Mouse (Mus musculus): ENCODE data around the gene 1700088E04Rik. TPM values are rescaled to one million over a fixed set of nuclear protein-coding genes. Genes with fewer than 3 reads are reported as not detected.

1700088E04Rik gene
- total RNA-seq (2023): not detected

DNA sequence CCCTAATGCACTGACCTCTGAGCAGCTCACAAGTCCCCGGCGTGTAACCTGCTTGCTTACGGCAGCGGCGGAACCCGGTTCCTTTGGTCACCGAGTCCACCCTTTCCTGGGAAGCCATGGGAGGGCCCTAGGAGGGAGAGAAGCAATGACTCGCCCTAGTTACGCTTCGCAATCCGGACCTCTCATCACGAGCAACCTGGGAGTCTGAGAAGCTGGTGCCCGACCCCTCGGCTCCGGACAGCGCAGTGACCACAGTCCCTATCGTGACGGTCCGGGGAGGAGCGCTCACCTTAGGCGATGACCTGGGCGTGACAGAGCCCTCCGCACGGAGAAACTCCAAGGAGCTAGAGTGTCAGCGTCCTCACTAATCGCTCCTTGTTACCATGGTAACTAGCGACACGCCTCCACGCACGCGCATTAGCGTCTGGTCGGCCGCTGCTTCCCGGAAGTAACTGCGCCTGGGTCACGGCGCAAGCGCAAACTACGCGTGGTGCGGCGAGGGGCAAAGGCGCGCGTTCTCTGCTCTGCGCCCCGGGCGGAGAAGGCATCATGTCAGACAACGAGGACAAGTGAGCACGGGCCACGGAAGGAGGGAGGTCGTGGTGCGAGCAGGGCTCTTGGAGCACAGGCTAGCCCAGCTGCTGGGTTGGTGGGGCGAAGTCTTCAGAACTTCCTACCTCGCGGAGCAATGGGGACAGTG lies at the start of gene 1700088E04Rik, which contains the start of gene Polr2f:
Gene 1700088E04Rik (minus strand): TSS at position 388 of the 700 bp plus-strand sequence.
Gene Polr2f (plus strand): TSS at position 144 of the 700 bp plus-strand sequence.

DNA sequence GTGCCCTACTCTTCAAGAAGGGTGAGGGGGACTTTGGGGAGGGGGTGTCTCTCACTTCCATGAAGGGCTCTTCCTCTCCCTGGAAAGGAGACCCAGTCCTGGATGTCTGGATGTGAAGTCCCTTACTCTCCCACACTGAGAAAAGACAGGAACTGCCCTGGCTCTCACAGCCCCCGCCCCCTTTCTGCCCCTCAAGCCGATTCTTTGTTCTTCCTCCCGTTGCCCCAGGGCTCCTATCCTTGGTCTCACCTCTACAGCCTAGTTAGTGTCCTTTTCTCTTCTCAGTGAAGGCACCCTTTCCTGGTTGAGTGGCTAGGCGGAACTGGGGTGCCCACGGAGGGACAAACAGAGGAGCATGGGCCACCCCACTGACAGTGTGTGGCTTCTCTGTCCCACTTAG lies 24.1 kb upstream of the 1700088E04Rik start, which contains the start of gene Sox10:
Gene Sox10 (minus strand): TSS at position 101 of the 400 bp plus-strand sequence.

GRCm38 (mm10) chr15:79108421-79109320 lies 32.4 kb downstream of the 1700088E04Rik start, which contains the start of gene Micall1:
TSS of gene Micall1 (plus strand) at chr15:79108898.

Other genes starting within 250 kb of the 1700088E04Rik start
- 1.5 TPM for gene Gm49510, start 241.6 kb downstream of the 1700088E04Rik start, total RNA-seq (2023)
- 170 TPM for gene Sh3bp1, start 241.5 kb downstream of the 1700088E04Rik start, total RNA-seq (2023)
- 9.1 TPM for gene Pdxp, start 227.3 kb downstream of the 1700088E04Rik start, total RNA-seq (2023)
- 61.8 TPM for gene Lgals1, start 214.5 kb downstream of the 1700088E04Rik start, total RNA-seq (2023)
- gene Nol12, start 206.3 kb downstream of the 1700088E04Rik start, total RNA-seq (2023): 44.7 TPM
- gene Triobp, start 193.5 kb downstream of the 1700088E04Rik start, total RNA-seq (2023): 33.9 TPM
- 9.1 TPM for gene H1f0, start 112.8 kb downstream of the 1700088E04Rik start, total RNA-seq (2023)
- not detected for gene Galr3, start 99.4 kb downstream of the 1700088E04Rik start, total RNA-seq (2023)
- 29.3 TPM for gene Ankrd54, start 78.4 kb downstream of the 1700088E04Rik start, total RNA-seq (2023)
- gene Eif3l, start 66.1 kb downstream of the 1700088E04Rik start, total RNA-seq (2023): 118 TPM
- 64.6 TPM for gene Micall1, start 32.4 kb downstream of the 1700088E04Rik start, total RNA-seq (2023)
- 38.1 TPM for gene Polr2f, start 244 bp downstream of the 1700088E04Rik start, total RNA-seq (2023)
- not detected for gene Sox10, start 24.0 kb upstream of the 1700088E04Rik start, total RNA-seq (2023)
- gene Pick1, start 87.9 kb upstream of the 1700088E04Rik start, total RNA-seq (2023): 26.0 TPM
- 0.73 TPM for gene Gm49486, start 88.1 kb upstream of the 1700088E04Rik start, total RNA-seq (2023)
- not detected for gene Slc16a8, start 113.5 kb upstream of the 1700088E04Rik start, total RNA-seq (2023)
- 1.9 TPM for gene Baiap2l2, start 144.3 kb upstream of the 1700088E04Rik start, total RNA-seq (2023)
- gene Pla2g6, start 187.1 kb upstream of the 1700088E04Rik start, total RNA-seq (2023): 13.1 TPM
- 241 TPM for gene Maff, start 205.4 kb upstream of the 1700088E04Rik start, total RNA-seq (2023)

All from CD4-positive naive resting alpha-beta T cell, adult 76 days (primary cell).